Mouse (Mus musculus) left cerebral cortex, adult 8-10 months (tissue): ENCODE data around the gene Pakap. TPM values are rescaled to one million over a fixed set of nuclear protein-coding genes. Genes with fewer than 3 reads are reported as not detected.

Source experiments
- DNase-seq, 2 experiments: peaks; one replicate each; pipeline ENCODE4 v3.0.0; 2022; ENCODE audit warnings: low spot score in 2 of 2
- total RNA-seq, 4 experiments: library from RNA; stranded (reverse); gene quantifications; 2 replicates each; pipeline ENCODE4 v1.2.4; 2022

Pakap gene
- total RNA-seq, 4 experiments from 2014 or later, result 19.2 to 22.2 (median 20.2) TPM

DNA sequence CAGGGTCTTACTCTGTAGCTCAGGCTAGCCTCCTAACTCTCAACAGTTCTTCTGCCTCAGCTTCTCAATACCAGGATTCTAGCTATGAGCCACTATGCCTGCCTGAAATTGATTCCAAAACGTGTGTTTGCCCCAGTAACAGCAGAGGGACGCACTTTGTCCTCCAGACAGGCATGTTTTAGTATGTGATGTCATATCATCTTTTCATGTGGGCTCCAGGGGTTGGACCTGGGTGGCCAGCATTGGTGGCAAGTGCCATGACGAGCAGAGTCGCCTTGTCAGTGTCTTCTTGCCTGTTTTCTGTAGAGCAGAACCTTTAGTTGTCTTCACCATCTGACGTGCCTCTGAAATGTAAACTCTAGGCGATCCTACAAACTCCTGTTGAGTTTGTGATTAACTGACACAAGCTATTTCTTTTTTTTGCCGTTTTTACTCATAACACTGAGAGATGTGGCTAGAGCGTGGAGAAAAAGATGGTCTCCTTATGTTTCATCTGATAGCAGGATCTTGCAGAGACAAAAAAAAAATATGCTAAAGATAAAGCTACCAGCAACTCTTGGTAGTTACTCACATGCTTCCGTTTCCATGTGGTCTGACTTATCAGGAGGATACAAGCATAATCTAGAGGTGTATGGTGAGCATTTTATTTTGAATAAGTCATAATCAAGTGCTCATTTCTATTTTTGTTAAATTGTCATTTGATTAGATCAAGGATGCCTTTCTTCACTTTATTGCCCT lies 229.7 kb downstream of the Pakap start:
- DNase-seq, result no peak

GRCm38 (mm10) chr4:57798286-57799018 lies 230.5 kb downstream of the Pakap start:
- no peak for DNase-seq

- no peak for DNase-seq
Measured at GRCm38 (mm10) chr4:57799297-57799696, 231.3 kb downstream of the Pakap start.

- no peak for DNase-seq
Measured at GRCm38 (mm10) chr4:57801239-57801638, 233.3 kb downstream of the Pakap start.

GRCm38 (mm10) chr4:57801986-57802385 lies 234.0 kb downstream of the Pakap start:
- DNase-seq, result no peak

DNA sequence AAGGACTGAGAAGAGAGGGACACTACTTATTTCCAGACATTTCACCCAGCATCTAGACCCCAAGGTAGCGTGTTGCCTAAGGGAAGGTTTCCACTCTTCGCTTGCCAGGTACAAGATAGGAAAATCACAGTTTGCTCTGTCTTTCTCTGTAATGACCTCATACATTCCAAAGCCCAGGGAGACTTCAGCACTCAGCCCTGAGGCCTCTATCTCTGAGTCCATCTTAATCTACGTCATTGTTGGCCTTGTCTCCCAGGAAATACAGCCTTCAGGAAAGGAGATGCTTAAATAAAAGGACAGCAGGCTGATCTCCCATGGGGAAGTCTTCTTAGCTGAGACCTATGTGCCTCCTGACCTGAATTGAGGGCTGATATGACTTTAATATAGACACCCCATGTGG lies 234.4 kb downstream of the Pakap start:
- DNase-seq, result no peak

DNA sequence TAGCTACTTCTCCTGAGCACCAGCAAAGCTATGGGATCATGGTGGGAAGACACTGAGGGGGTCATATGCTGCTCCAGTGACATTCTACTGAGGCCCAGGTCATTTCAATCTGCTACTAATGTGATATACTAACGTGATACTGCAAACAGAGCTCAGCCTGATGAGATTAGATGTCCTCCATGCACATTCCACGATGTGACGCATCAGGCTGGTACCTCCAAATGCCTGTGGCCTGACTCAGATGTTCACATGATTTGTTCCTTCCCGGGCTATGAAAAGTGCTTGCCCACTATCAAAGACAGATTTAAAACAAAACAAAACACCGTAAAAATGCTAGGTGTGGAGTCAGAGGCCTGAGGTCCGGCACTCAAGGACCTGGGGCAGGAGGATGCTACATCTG lies 236.9 kb downstream of the Pakap start:
- no peak for DNase-seq

DNA sequence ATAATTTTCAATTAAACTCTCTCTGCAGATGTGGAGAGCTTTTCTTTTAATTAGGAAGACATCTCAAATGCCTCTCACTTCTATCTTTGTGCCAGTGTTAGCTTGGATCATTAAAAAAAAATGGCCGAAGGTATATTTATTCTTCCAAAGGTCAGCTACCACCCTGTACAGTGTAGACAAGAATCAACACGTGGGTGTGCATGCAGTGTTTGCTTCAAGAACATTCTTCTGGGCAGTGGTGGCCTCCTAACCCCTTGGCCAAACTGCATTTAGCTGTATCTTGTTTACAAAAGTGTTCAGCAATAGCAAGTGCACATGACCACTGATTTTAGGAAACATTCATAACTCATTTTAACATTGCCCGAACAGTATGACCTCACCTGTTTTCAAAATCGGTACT lies 241.5 kb downstream of the Pakap start:
- no peak for DNase-seq

DNA sequence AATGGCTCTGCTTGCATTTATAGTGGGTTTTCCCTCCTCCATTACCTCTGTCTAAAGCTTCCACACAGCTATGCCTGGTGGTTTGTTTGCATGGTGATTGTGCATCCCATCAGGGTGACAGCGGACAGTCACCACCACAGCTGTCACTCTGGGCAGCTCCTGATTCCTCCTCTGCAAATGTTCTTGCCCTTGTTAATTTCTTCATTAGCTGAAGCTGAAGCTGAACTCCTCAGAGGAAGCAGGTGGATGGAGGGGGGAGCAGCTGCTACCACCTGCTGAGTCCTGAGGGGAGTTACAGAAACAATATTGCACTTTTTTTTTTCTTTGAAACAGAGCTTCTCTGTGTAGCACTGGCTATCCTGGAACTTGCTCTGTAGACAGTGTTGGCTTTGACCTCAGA lies 244.1 kb downstream of the Pakap start:
- no peak for DNase-seq

DNA sequence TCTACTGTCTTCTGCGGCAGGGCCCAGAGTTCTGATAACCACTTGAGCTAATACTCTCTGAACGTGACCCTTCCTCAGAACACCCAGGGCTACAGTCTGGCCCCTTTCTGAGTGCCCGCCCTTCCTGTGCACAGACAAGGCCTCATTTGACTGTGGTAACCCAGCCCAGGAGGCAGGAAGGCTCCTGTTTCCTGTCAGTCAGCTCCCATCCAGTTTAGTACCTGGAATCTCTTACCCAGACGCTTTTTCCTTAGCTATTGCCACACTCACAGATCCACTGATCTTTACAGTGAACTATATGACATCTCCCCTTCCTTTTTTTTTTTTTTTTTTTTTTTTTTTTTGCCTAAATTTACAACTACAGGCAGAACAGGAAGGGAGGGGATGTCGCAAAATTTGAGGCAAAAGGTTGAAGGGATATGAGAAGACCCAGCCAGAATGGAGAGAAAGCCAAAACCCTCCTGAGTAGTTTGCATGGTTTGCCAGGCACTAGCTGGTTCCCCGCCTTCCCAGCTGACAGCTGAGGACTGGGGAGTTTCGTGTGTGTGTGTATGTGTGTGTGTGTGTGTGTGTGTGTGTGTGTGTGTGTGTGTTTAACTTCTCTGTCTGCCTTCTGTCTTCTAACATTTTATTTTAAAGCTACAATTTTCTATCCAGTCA lies 245.1 kb downstream of the Pakap start:
- DNase-seq, result no peak

DNA sequence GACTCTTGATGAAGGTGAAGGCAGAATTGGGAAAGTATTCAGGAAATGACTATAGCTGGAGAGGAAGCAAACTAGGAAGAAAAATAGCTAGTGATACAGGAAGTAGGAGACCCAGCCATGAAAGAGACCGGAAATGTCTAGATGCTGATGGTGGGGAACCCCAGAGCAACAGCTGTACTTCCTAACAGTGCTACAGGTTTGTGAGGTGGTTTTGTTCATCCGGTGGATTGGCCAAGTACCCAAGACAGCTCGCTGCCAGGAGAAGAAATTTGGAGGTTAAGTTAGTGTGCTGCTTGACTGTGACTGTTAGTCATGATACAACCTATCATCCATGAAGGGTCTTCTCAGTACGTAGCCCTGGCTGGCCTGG lies 245.6 kb downstream of the Pakap start:
- no peak for DNase-seq

DNA sequence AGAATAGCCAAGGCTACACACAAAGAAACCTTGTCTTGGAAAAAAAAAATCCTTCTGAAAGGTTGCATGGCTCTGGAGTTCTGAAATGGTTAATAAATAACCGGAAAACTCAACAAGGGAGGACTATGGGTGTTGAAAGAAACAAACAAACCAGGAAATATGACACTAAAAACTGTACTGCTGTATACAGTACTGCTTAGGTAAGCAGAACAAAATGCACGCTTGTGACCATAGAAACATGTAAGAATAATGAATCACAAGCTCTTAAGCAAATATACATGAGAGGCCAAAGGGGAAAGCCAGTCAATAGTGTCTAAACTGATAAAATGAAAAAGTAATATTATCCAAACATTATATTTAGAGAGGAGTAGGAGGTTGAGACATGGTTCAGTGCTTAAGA lies 247.4 kb downstream of the Pakap start:
- no peak for DNase-seq

DNA sequence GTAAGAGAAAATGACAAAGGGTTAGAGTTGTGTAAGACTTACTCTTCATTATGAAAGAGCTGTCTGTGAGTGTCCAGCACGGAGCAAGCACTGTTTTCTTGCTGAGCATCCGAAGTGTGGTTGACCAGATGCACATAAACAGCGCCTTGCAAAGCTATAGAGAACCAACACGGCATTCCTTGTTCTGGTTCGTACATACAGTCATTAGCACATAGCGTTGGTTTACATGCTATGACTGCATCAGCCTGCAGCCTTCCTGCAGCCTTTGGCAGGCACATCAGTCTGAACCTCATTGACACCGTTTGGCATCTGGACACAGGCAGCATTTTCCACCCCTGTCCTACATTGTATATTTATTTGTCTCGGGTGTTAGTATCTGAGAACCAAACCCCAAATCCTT lies 248.2 kb downstream of the Pakap start:
- no peak for DNase-seq

DNA sequence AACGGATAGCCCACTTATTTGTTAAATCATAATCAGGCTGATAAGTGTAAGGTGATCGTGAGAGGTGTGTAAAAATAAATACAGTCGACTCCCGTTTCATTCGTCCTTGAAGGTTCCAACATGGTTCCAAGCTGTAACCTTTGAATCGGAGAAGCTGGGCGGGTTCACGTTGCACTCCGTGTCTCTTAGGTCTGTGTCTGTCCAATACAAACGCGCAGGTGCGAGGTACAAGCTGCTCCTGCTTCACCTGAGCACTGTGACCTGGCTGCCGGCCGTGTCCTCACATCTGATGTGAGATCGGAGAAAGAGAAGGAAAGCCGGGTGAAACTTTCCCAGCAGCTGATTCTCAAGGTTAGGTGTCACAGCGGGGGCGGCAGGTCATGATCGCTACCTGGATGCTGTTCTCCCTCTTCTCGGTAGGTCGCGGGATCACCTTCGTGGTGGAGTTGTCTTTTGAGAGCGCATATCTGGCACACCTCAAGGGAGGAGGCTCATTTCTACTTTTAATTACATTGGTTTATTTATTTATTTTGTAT lies 252.9 kb downstream of the Pakap start:
- no peak for DNase-seq

DNA sequence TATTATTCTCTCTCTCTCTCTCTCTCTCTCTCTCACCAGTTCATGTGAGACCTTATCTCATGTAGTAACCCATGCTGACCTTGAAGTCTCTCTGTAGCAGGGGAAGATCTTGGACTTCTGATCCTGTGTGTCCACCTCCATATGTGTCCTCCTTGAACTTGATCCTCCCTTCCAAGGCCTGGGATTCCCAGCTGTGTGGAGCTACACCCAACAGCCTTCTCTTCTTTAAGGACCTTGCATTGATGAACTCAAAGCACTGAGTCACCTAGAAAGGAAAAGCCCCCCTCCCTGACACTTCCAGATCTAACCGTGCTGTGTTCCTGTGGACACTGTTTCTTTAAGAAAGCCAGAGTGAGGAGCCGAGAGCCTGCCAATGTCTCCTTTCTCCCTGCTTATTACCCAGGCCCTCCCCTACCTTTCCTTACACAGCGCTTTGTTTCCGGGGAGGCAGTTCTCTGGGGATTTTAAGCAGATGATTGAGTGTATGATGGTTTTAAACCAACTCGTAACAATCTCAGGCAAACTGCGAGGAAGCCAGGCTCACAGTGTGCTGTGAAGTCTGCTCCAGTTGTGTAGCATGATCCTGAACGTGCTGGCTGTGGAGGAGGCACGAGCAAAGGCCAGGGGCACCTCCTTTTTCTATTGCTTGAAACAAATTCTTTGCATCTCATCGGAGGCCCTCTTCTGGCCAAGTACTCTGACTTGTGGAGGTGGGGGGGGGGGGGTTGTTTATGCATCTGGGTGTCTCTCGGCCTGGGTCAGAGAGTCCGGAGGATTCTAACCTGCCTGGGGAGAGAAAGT lies 253.8 kb downstream of the Pakap start:
- no peak for DNase-seq

DNA sequence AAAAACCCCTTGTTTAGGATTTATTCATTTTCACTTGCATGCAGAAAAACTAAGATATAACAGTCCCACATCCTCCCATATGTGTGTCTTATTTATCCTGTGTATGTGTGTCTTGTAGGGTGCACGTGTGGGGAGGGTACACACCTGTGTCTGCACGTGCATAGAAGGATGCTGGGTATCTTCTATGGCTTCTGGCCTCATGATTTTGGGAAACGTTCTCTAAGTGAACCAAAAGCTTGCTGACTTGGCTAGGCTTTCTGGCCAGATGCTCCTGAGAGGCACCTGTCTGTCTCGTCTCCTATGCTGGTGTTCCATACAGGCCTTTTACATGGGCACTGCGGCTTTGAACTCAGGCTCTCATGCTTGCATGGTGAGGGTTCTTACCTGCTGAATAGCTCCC lies 254.7 kb downstream of the Pakap start:
- no peak for DNase-seq

GRCm38 (mm10) chr4:57824626-57825240 lies 256.8 kb downstream of the Pakap start:
- no peak for DNase-seq

- DNase-seq, result no peak
Measured at GRCm38 (mm10) chr4:57826272-57826671, 258.3 kb downstream of the Pakap start.

DNA sequence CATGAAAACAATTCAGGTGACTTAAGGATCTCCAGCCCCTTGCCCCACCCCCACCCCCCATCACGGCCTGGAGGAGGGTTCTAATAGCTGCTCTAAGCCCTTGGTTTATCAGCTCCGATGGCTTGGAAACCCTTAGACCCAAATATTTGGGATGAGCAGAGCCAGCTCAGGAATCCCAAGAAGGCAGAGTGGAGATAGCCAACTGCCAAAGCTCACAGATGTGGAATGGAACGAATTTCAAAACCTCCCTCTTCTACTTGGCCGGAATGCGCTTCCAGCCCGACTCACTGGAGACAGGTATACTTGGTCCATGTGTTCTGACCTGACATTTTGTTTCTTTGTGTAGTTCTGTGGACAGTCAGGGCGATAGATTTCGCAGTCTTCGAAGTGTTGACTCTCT lies 261.2 kb downstream of the Pakap start:
- no peak for DNase-seq

- DNase-seq, result no peak
Measured at GRCm38 (mm10) chr4:57829740-57830139, 261.8 kb downstream of the Pakap start.

- no peak for DNase-seq
Measured at GRCm38 (mm10) chr4:57832318-57832717, 264.3 kb downstream of the Pakap start.
